Mouse (Mus musculus) brain, embryonic 14.5 days (tissue): Measurements from ENCODE around the gene Sox1. TPM values are rescaled to one million over a fixed set of nuclear protein-coding genes. Genes with fewer than 3 reads are reported as not detected.

ENCODE experiments used
- DNase-seq: peaks from one replicate; pipeline ENCODE4 v3.0.0-alpha.2; 2011; ENCODE audit warnings: low read depth
- CTCF ChIP-seq: fragments of 200-500 bp; IDR thresholded peaks from 2 replicates; pipeline ENCODE4 v1.5.1; 2012; ENCODE audit warnings: inconsistent platforms, mild to moderate bottlenecking, moderate library complexity, borderline replicate concordance; ENCODE audit not compliant: insufficient read depth, insufficient read length; ENCODE audit errors: extremely low read depth
- POLR2A ChIP-seq: fragments of 200-500 bp; IDR thresholded peaks from 2 replicates; pipeline ENCODE4 v1.6.1; 2012; ENCODE audit warnings: mild to moderate bottlenecking, inconsistent platforms, borderline replicate concordance; ENCODE audit not compliant: poor library complexity, insufficient read depth, insufficient read length, severe bottlenecking; ENCODE audit errors: extremely low read depth
- polyA plus RNA-seq: library from polyadenylated mRNA; depleted of rRNA; stranded (reverse); fragments of >200 nt; gene quantifications from 2 replicates; pipeline ENCODE4 v1.2.3, GENCODE M21; 2012; rRNA removed

Sox1 gene
- 23.5 and 30.1 TPM in 2 replicates for polyA plus RNA-seq

DNA sequence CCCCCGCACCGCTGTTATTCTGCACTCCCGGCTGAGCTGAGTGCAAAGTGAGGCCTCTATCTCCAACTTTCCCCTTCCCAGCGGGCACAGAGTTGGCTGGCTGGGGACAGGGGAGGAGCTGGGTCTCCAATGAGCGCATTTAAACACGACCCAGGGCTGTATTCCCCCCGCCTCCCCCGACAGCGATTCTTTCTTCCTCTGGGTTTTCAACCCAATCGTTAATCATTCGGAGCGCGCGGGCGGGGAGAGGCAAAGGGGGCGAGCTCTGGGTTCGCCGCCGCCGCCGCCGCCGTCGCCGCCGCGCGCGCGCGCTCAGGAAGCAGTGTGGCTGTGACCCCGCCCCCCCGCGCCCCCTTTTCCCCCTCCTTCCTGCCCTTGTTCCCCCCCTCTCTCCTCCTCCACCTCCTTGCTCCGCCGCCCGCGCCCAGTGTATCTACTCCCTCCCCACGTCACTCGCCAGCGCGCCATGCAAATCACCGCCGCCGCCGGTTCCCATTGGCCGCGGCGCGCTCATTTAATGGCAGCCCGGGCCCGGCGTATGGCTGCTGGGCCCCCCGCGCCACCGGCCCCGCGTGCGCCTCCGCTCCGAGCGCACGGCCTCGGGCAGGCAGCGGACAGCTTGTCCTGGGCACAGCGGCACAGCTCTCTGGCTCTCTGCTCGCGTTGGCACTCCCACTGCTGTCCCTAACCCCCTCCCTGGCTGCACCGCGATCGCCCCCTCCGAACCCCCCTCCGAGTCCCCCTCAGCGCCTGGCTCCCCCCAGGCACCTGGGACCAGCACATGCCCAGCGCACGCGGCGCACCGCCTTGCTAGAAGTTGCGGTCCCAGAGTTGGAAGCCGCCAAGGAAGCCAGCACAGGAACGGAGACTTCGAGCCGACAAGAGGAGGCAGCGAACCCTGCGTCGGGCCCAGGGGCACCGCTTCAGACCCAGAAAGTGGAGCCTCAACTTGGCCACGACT, at the start of gene Sox1:
Gene Sox1, plus strand, starts transcription at position 225 of the 961 bp plus-strand sequence.
- peak; percentile 98 for DNase-seq
- TF ChIP-seq CTCF (no peak), POLR2A (peak; percentile 95)

DNA sequence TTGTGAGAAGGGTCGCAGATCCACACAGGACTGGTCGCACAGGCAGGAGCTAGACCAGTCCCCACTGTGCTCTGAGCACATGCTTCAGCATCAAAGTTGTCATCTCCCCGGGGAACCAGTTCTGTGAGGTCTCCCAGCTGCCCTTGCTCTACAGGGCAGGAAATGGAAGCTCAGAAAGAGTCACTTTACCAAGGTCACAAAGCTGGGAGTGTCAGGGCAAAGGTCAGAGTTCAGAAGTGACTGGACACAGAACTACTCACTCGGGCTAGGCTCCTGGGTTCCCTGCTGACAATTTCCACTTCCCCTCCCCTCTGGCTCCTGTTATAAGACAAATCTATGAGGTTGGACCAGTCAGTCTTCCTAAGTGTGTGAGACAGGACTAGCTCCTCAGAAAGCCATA, 49.2 kb upstream of the Sox1 start:
- DNase-seq: no peak
- TF ChIP-seq POLR2A (no peak), CTCF (no peak)

DNA sequence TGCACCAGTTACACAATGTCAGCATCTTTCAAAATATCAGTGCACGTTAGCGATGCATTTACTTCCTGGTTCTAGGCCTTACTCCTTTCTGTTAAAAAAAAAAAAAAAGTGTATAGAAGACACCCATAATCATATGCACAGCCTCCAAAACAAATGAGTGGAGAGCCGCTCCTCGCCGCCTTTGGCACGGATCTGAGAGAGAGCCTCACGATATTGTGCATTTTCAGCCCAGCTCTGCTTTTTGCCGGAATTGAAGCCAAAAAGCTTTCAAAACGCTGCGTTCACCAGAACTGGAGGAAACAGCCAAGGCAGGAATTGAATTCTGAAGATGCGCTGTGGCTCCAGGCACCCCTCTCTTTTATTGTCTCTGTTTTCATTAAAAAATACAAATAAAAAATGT, 48.2 kb upstream of the Sox1 start:
- no peak for TF ChIP-seq CTCF
- TF ChIP-seq POLR2A: no peak
- peak; percentile 74 for DNase-seq

DNA sequence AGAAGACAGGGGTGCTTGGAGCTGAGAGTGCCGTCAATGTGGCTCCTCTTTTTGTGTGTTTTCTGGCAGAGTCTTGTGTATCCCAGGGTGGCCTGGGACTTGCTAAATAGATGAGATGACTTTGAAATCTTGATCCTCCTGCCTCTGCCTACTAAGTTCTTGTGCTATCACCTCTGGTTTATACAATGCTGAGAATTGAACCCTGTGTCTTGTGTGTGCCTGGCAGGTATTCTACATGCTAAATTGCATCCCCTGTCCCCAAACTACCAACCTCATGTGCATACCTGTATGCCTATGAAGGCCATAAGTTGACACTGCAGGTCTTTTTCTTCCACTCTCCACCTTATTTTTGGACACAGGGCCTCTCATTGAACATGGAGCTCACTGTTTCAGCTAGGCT, 46.8 kb upstream of the Sox1 start:
- DNase-seq: no peak
- no peak for TF ChIP-seq CTCF
- no peak for TF ChIP-seq POLR2A

DNA sequence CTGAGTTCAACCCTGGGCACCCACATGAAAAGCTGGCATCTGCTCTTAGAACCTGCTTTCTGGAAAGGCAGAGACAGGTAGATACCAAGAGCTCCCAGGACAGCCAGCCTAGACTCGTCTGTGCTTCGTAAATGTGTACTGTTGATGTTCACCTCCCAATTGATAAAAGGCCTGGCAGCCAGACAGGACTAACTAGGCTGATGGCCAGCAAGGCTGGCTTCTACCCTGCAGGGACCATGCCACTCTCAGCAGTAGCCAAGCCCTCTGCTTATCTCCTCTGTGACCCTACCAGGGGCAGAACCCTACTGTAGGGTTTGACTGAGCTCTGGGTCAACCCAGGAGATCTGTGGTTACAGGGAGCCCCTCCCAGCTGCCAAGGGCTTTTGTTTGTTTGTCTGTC, 45.5 kb upstream of the Sox1 start:
- TF ChIP-seq CTCF: no peak
- DNase-seq: no peak

DNA sequence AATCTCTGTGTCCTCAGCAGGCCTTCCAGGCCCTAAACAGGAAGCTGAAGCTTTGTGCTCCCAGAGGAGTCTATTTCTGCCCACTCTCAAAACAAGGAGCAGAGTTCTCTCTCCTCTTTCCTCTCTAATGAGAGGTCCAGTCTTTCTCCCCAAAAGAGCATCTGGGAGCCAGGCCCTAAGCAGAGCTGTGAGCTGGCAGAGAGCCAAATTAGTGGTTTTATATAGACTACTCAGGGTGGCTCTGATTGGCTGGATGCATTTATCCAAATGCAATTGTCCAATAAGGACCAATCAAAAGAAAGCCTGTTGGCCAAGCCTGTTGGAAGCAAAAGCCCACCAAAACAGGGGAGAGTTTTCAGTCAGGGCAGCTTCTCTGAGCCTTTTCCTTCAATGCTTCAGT, 44.0 kb upstream of the Sox1 start:
- TF ChIP-seq POLR2A: no peak
- TF ChIP-seq CTCF: no peak
- DNase-seq: peak; percentile 73

DNA sequence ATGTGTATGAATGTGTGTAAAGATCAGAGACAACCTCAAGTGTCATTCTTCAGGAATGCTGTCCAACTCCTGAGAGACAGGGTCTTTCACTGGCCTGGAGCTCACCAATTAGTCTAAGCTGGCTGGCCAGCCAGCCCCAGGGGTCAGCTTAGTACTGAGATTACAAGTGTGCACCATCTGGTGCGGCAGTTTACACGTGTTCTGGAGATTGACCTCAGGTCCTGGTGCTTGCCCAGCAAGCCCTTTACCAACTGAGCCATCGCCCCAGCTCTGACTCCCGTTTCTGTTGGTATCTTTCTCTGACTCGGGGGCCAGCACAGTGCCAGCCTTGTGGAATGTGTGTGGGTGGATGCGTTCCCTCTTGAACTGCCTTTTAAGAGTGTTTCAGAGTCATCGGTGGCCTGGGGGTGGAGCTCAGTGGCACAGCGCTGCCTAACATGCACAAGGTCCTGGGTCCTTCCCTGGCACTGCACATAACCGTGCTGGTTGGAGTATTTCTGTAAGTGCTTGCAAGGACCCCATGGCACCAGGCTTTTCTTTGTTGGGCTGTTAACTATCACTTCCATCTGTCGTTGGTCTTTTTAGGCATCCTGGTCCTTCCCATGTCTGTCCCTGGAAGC, 40.6 kb upstream of the Sox1 start:
- no peak for DNase-seq
- TF ChIP-seq POLR2A: no peak
- no peak for TF ChIP-seq CTCF

DNA sequence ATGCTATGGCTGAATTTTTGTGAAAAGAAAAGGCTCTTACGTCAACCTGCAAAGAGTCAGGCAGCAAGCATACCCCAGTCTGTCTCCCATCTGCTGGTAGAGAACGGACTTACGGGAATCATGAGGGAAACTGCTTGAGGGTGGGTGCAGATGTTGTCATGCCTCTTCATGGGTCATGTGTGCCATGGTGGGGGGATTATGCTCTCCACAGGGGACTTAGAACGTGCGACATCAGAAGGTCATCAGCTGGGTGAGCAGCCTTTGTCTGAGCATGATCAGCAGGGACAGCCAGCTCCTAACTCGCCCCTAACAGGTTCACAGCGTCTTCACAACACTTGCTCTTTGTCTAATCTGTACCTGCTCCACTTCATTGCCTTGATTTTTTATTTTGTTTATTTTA, 26.9 kb upstream of the Sox1 start:
- TF ChIP-seq POLR2A: no peak
- no peak for TF ChIP-seq CTCF
- peak; percentile 42 for DNase-seq

DNA sequence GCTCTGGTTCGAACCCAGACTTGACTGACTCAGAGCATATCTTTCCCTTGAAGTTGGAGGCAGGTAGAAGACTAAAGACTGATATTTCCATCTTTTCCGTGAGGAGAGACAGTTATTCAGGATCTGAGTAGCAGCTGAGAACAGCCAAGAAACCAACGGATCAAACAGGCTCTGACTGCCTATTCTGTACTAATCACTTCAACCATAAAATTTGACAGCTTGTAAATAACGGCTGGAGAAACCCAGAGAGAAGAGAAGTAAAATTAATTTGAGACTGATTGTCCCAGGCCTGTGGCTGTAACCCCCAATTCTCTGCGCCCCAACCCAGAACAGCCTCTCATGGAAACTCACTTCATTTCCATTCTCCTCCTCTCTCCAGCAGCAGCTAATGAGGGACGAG, 26.2 kb upstream of the Sox1 start:
- no peak for DNase-seq
- TF ChIP-seq POLR2A: no peak
- TF ChIP-seq CTCF: no peak

DNA sequence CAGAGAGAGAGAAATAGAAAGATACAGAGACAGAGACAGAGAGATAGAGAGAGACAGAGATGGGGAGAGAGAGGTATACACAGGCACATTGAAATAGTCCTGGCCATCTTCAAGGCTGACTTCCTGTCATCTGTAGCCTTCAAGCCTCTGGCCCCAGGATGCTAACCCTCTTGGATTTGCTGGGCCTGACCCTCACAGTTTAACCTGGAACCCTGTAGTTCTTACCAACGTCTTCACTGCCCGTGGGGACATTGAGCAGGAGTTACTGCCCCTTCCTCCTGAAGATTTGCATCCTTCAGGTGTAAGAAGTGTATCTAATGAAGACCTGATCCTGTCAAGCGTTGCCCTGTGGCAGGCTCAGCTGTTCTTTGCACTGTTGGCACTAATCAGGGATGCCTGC, 14.0 kb upstream of the Sox1 start:
- no peak for DNase-seq
- TF ChIP-seq CTCF (no peak), POLR2A (no peak)

DNA sequence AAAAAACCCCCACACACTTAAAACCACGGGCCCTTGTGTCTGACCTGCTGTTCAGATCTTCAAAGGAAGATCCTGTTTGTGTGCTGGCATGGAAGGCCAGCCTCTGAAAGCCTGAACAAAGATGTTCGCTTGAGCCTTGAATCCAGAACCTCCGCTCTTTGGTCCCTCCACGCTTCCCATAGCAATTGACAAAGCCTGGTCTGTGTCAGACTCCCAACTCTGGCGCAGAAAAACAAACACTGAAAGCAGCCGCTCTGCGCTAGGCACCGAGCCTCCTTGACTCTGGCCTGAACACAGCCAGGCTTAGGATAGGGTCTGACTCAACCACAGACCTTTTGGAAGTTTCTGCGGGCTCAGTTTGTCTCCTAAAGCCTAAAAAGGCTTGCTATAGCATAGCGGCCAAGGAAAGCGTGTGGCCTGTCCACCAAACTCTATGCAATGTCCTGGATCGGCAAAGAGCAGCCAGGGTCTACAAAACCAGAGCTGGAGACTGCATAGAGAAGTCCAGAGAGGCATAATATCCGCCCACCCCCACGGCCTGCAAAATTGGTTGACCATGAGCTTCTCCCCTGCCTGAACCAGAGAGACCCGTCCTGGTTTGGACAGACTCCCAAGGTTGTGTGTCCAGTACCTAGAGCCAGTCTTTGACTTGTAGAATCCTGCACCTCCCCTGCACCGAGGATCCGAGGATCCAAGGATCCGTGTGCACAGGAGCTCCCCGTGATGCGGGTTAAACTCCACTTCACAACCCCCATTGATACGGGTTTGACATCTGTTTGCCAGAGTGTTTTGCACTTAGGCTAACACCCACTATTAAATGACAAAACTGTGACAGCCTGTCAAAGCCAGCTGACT, 12.2 kb upstream of the Sox1 start:
- peak; percentile 85 for DNase-seq
- TF ChIP-seq POLR2A (no peak), CTCF (no peak)
